Mouse (Mus musculus): ENCODE data around the gene Ttll7.
A peak's percentile ranks its signal among the peaks of the same experiment; 100 is the strongest.

The Ttll7 gene

DNA sequence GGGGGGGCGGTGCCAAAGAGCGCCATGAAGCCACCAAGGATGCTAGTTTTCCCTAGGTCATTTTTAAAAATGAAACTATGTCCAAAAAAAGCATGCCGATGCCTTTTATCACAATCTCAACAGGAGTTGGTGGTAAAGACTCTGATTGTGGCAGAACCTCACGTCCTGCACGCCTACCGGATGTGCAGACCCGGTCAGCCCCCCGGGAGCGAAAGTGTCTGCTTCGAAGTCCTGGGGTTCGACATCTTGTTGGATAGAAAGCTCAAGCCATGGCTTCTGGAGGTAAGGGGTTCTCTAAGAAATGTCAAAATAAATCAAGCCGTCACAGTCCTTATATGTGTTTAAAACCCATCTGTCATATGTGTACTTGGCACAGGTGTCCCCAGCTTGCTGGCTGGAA, 60.9 kb downstream of the Ttll7 start:
- no peak for DNase-seq (ENCODE audit: low spot score)

DNA sequence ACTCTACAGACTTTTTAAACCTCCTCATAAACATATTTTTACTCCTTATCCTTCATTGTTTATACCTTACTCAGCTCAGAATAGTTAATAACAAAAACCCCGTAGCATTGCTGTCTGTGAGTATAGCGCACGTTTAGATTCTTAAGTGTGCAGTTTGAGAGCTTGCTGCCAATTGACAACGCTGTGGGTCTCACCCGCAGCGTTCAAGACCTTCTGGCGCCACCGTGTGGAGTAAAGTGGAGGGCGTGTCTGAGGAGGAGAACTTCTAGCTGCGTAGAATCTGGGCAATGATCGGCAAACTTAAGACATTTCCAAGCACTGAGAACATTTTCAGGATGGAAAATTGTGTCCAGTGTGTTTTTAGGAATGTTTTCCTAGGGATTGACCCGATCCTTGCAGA, 62.6 kb downstream of the Ttll7 start:
- peak; percentile 81 for DNase-seq (ENCODE audit: low spot score)

DNA sequence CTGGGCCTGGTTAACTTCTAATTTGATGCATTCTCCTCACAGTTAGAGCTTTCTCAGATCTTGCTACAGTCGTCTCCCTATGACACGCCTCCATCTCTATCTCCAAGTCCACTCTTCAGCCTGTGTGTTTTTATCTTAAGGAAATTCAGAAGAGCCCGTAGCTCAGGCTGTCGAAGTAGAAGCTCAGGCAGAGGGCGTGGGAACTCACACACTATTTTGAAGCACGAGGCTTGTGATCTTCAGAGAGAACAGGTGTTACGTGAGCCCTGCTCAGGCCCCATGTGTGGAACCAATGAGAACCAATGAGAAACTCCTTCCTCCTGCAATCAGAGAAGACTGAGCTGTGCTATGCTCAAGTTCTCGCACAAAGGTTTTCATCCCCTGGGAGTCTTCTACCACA, 65.7 kb downstream of the Ttll7 start:
- no peak for DNase-seq (ENCODE audit: low spot score)

DNA sequence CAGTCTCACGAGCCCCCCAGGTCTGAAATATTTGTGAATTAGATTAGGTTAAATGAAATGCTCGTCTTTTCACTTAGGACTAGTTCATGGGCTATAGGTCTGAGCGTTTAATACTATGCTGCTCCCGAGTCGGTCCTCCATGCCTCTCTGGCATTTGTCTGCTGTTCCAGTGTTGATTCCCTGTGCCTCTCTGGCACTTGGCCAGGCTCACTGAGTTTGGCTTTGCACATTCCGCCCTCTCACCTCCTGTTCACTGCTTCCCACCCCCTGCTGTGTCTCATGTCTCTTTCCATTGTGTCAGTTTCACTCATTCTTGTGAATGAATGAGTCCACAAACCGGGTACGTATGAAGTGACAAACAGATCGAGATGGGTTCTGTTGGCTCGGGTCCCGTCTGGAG, 66.2 kb downstream of the Ttll7 start:
- DNase-seq (ENCODE audit: low spot score): peak; percentile 12

DNA sequence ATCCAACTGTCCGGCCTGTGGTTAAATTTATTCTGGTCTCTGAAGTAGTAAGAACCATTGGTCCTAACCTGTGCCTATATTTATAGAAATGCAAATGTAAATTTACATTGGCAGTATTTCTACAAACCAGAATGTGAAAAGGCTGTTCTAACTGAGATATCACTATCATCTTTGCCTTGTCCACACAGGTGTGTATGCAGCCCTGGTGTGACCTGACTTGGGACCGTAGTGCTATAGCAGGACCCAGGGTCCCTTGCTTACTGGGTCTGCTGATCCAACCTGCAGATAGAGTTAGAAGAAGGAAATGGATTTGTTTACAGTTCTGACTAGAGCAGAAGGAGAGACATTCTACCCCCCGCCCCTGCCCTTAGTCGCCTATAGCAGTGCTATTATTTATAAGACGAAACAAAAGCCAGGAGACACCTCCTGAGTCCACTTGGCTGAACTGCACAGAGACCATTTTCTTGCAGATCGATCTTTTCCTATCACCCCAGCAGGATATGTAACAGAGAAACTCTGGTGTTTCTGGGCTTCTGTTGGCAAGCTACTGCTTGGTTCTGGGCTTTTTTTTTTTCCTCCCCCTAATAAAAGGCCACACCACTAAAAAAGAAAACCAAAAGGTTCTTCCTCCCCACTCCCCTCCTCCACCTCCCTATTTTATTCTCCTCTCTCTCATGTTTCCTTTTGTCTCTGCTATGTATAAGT, 75.3 kb downstream of the Ttll7 start:
- DNase-seq (ENCODE audit: low spot score): no peak

DNA sequence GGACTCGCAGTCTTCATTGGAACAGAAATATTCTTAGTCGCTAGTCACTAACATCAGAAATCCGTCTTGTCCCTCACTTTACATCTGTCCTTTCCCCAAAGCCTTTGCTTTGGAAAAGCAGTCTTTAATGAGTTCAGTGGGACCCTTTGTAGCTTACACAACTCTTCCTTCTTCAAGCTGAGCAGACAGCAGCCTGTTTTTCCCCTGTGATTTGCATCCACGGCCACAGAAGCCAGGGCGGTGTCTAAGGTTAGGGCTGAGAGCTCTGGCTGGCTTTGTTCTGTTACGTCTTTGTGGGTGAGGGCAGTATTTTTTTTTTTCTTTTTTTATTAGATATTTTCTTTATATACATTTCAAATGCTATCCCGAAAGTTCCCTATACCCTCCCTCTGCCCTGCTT, 76.0 kb downstream of the Ttll7 start:
- DNase-seq (ENCODE audit: low spot score): no peak

DNA sequence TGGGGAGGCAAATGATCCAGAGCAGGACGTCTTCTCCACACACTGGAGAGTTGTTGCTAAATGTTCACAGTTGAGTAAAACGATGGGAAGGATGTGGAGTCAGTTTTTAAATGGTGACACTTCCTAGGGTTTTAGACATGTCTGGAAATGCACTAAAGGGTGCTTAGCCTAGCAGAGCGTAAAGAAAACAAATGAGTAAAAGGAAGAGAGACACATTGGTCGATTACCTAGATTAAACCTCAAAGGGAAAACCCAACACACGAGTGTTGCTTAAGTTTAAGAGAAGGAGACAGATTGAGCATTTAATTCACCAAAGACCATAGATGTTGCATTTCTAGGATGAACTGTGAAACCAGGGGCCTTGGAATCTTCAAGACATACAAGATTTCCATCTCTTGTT, 76.8 kb downstream of the Ttll7 start:
- DNase-seq (ENCODE audit: low spot score): no peak

DNA sequence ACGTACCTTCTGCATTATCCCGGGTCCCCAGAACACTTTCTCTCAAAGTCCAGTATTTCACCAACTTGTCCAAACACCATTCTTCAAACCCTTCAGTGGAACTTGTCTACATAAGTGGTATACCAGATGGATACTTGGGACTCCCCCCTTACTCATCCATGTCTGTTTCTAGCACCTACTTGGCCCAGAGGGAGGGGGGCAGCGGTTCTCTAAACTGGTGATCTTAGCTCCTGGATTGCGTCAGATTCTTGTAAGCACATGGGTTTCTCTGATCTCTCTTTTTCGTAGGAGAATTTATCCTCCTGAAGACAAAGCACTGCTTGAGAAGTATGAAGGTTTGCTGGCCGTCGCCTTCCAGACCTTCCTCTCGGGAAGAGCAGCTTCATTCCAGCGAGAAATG, 79.0 kb downstream of the Ttll7 start:
- no peak for DNase-seq (ENCODE audit: low spot score)

DNA sequence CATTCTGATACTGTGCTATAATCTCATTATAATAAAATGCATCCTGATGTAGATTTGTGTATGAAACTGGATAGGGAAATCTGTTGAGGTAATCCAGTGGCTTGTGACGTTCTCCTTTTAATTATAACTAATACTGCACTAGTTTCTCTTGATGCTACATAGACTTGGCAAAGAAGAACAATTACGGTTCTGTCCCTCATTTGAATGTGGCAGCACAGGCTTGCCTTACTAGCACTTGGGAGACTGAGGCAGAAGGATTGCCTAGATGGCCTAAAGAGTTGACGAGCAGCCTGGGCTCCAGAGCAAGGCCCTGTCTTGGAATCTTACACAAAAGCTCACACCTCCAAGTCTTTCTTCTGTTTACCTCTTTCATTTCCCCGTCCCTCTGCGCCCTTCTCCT, 80.3 kb downstream of the Ttll7 start:
- no peak for DNase-seq (ENCODE audit: low spot score)

DNA sequence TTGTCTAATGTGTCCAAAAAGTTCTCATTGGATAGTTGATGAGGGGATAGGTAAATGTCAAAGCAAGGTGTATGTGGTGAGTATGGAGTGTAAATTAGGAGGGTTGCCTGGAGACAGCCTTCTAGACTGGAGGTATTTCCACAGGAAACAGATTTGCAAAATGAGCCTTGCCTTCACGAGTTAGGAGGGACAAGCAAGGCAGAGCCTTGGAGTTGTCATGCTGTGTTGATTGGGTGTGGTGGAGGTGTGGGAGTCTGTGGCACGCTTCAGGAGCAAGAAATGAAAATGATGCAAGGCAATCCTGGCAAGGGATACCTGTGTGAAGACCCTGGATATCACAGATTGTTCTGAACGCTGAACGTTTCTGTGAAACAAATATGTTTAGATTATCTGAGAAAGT, 84.7 kb downstream of the Ttll7 start:
- DNase-seq (ENCODE audit: low spot score): no peak

DNA sequence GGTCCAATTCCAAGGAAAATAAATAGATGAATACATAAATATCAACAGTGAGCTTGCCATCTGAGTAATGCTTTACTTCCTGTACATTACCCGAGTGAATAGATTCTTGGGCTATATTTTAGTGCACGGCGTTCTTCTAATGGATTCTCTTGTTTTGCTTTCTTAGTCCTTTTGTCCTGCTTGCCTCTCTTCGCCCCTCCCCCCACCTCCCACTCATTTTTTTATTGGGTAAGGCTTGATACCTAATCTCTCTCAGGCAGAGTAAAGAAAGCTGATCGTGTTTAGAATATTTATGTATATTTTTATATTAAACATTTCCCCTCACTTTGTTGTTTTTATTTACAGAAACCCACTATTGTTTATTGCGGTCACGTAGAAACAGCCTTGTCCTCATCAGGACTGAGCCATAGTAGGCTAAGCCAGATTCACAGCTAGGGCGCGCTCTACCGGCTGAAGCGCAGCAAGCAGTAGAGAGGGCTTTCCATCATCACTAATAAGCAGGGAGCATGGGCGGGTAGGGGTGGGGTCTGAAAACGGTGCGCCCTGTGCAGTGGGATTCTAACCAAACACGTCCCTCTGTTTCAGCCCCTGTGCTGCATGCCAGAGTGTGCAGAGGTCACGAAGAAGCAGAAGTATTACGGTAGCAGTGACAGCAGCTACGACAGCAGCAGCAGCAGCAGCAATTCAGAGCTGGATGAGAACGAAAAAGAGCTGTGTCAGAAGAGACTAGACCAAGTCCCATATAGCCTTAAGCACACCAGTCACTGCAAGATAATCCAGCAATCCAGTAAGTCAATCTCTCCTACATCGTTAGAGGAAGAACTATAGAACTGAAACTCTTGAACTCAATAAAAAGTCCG, 87.5 kb downstream of the Ttll7 start:
- DNase-seq (ENCODE audit: low spot score): peak; percentile 9

DNA sequence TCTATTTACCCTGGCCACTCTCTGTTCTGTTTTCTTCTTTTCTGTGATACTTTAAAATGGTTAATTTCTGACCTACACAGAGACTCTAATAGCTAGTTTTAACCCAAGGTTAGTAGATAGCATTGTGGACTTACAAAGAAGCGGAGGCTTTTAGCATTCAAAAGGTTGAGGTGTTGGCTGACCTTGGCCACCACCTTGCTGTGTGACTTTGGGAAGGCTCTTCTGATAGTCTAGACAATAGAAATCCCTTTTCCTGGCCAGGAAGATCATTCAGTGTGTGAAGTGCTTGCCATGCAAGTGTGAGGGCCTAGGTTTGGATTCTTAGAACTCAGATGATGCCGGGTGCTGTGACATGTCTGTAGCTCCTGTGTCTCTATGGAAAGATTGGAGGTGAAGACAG, 90.9 kb downstream of the Ttll7 start:
- no peak for DNase-seq (ENCODE audit: low spot score)

DNA sequence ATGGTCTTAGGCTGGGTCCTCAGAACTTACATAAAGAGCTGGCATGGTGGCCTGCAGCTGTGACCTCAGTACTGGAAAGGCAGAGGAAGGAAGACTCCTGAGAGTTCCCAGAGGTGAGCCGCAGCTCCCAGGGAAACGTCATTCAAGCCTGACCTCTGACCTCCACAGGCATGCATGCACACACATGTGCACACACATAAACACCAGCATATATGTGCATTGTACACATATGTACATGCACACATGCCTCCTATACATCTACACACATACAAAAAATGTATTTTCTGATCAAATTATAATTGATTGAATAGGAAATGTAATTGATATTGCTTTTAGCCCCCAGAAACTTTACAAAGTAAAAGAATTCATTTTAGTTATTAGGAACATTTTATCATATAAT, 93.2 kb downstream of the Ttll7 start:
- DNase-seq (ENCODE audit: low spot score): no peak

DNA sequence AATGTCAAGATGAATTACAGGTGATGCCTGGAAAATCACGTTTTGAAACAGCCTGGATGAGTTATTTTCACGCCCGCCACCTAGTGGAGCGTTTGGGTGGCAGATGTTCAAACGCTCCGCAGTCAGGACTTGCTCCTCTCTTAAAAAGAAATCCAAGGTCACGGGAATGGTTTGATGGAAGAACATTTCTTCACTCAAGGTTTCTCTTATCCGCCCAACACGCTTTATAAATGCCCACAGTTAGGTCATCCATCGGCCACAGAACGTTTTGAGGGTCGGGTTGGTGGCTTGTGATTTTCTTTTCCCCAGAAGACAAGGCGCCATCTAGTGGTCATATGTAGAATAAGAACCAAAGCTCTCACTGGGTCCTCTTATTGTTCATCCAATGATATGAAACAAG, 93.7 kb downstream of the Ttll7 start:
- peak; percentile 45 for DNase-seq (ENCODE audit: low spot score)

DNA sequence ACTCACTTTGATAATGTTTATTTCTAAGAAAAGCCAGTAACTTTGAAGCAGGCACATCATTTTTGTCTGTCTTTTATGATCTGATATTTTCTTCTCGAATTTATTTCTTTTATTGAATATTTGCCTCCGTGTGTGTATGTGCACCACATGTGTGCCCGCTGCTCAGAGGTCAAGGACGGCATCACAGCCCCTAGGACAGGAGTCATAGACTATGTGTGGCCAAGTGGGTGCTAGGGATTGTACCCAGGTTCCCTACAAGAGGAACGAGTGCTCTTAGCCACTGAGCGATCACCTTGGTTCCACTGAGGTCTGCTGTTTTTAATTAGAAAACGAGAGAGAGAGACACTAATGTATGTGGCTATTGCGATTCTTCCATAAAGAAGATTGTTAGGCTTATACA, 94.5 kb downstream of the Ttll7 start:
- DNase-seq (ENCODE audit: low spot score): no peak

DNA sequence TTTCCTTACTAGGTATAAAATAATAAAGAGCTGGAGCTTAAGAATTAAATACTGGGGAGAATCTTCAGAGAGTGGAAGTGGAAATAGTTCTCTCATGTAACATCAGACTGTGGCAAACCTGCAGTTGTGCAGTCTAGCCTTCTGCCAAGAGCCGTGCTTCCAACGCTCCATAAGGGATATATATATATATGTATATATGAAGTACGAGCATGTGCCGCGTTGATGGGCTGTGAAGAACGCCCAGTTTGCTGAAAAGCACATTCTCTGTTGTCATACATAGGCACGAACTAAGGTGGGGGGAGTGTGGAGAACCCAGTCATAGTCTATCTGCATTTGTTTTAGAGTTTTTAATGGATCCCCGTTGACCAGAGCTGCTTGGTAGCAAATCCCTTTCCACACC, 104.6 kb downstream of the Ttll7 start:
- DNase-seq (ENCODE audit: low spot score): no peak

DNA sequence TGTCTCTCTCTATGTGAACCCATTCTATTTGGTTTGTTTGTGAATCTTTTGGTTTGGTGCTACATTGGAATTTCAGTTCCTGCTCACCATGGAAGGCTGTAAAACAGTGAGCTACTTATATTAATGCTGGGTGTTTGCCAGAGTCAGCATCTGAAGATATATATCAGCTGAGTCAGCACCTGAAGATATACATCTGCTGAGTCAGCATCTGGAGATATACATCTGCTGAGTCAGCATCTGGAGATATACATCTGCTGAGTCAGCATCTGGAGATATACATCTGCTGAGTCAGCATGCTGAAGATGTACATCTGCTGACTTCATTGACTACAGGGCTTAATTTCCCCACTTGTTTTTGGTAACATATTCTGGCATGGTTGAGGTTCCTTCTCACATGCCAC, 110.7 kb downstream of the Ttll7 start:
- DNase-seq (ENCODE audit: low spot score): no peak

DNA sequence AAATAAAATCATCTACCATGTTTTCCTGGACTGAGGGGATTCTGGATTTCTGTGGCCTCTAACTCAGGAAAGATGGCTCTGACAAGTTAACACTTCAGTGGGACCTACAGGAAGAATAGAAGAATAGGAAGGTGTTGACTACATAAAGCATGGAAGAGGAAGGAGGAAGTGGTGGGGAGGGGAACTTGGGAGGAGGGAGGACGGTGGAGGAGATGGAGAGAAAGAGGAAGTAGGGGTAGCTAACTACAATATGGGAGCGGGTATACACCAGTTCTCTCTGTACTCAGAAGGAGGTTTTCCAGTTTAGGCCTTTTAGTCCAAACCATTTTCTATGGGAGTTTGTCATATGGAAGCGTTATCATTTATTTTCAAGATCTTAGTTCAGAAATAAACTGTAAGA, 112.2 kb downstream of the Ttll7 start:
- no peak for DNase-seq (ENCODE audit: low spot score)

DNA sequence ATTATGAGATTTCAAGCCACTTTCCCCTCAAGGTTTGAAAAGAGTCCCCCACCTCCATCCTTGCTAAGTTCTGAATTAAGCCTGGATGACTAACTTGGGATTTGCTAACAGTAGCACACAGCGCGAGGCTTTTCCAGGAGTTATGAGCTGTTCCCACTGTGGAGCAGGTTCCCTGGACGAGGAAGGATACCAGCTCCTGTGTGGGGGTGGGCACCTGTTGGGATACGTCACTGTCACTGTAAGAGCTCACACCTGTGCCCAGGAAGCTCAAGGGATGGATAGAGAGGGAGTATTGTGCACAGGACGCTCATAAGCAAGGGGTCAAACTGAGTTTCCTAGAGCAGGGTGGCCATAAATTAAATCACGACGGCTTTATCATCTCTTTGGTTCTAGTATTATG, 115.1 kb downstream of the Ttll7 start:
- DNase-seq (ENCODE audit: low spot score): no peak

DNA sequence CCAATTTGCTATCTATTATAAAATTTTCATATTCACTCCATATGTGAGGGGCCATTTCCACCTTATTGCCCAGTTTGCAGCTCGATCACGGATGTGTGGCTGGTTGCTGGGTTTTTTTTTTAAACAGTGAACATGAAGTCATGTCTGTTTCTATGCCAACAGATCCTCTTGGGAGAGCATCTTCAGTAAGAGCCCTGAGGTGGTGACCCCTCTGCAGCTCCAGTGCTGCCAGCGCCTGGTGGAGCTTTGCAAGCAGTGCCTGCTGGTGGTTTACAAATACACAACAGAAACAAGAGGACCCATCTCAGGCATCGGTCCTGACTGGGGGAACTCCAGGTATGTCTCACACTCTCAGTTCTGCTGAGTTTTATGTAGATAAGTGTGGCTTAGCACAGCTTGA, 115.7 kb downstream of the Ttll7 start:
- no peak for DNase-seq (ENCODE audit: low spot score)

DNA sequence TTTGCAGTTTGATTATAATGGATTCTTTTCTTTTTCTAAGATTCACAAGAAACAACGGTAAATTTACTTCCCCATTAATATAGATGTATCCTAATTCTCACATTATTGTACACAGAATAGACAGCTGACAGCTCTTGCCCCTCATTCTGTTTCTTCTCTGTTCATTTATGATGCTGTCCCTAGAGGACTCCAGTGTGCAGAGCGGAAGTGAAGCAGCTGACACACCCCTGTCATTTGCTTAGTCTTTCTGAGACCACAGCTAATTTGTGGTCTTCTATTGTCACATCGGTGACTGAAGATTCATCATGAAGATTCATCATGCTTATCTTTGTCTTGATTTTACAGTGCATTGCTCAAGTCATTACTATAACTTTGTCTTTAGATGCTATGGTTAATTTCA, 126.1 kb downstream of the Ttll7 start:
- DNase-seq (ENCODE audit: low spot score): no peak

DNA sequence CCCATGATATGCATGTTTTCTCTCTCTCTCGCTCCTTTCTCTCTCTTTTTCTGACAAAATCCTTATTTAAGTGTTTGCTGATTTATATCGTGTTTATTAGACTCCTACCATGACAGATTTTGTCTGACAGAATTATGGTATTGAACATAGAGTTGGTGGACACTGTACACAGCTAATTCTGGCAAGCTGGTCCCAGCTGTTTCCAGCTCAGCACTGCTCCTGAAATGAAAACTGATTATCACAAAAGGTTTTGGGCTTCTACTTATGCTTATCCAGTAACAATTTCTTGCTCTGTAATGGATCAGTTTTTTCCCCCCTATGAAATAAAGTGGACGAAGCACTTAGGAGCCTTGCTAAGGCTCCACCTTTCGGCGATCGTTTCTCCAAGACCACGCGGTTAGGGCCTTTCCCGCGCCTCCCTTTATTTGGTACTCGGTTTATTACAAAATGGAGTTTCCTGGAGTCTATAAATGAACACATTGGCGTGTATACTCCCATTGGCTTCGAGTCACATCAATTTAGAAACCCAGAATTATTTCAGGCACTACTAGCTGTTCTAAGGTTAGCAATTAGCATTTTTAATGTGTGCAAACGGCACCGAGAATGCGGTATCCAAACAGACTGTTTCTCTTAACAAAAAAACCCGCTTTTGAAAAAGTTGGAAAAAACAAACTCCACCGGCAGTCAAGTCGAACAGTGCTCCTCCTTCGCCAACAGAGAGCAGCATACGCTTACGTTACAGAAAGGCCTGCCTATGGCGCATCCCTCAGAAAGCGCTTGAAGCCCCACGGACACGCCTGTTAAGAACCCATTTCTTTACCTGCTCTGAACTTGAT, 141.9 kb downstream of the Ttll7 start:
- peak; percentile 8 for DNase-seq (ENCODE audit: low spot score)

All from ovary, postnatal 36 days (tissue).